Mouse (Mus musculus) lung, postnatal 0 days (tissue): Measurements from ENCODE around the gene Sdhaf4. TPM values are rescaled to one million over a fixed set of nuclear protein-coding genes. Genes with fewer than 3 reads are reported as not detected.
"Not testable (repeated sequence)": the region's sequence is repeated elsewhere in the genome, so short reads cannot be mapped to it uniquely, and the experiment has no call there.

Source experiments
- ATAC-seq: fragments of 200-750 bp; cut with Nextera tagmentation; 2 replicates; pipeline ENCODE4 v1.8.0; 2017; ENCODE audit warnings: moderate library complexity
- DNase-seq: peaks from one replicate; pipeline ENCODE4 v3.0.0-alpha.2; 2016; ENCODE audit warnings: low spot score
- H3K27ac ChIP-seq: fragments of 300-500 bp; sonication (generic); 2 replicates; pipeline ENCODE4 v1.5.1; 2014; ENCODE audit warnings: antibody characterized with exemption, mild to moderate bottlenecking, low read length, mixed read lengths
- H3K27me3 ChIP-seq: fragments of 300-500 bp; sonication (generic); replicated peaks from 2 replicates; pipeline ENCODE4 v1.6.1; 2014; ENCODE audit warnings: low read length, mixed read lengths; ENCODE audit not compliant: insufficient read depth
- H3K36me3 ChIP-seq: fragments of 300-500 bp; sonication (generic); 2 replicates; pipeline ENCODE4 v1.6.1; 2014; ENCODE audit warnings: low read length, mixed read lengths; ENCODE audit not compliant: insufficient read depth
- H3K4me1 ChIP-seq: fragments of 300-500 bp; sonication (generic); 2 replicates; pipeline ENCODE4 v1.6.1; 2014; ENCODE audit warnings: antibody characterized with exemption, low read depth, low read length, mixed read lengths; ENCODE audit not compliant: insufficient read depth
- H3K4me2 ChIP-seq: fragments of 300-500 bp; sonication (generic); replicated peaks from 2 replicates; pipeline ENCODE4 v1.6.1; 2014; ENCODE audit warnings: low read depth, mild to moderate bottlenecking, low read length, moderate library complexity, mixed read lengths
- H3K4me3 ChIP-seq: fragments of 300-500 bp; sonication (generic); 2 replicates; pipeline ENCODE4 v1.5.1; 2014; ENCODE audit warnings: low read depth, low read length
- H3K9ac ChIP-seq: fragments of 300-500 bp; sonication (generic); replicated peaks from 2 replicates; pipeline ENCODE4 v1.6.1; 2014; ENCODE audit warnings: low read depth, mild to moderate bottlenecking
- H3K9me3 ChIP-seq: fragments of 300-500 bp; sonication (generic); 2 replicates; pipeline ENCODE4 v1.6.1; 2016; ENCODE audit warnings: low read length, mixed read lengths
- CTCF ChIP-seq: IDR thresholded peaks from 2 replicates; pipeline ENCODE4 v1.5.1; 2016; ENCODE audit warnings: antibody characterized with exemption, mild to moderate bottlenecking
- EP300 ChIP-seq: IDR thresholded peaks from 2 replicates; pipeline ENCODE4 v1.6.1; 2016; ENCODE audit warnings: antibody characterized with exemption, mild to moderate bottlenecking, control low read depth
- WGBS: fragments of 180-500 bp; shearing (Covaris S2); extraction: QIAGEN DNeasy Blood & Tissue Kit; methylation state at CpG from one replicate; pipeline ENCODE4 v1.1.7; 2014; 5-methylcytosine and 5-hydroxymethylcytosine counted together
- polyA plus RNA-seq: library from polyadenylated mRNA; unstranded; fragments of >200 nt; fragmentation: Nextera tagmentation; extraction: Ambion mirVana; gene quantifications from 2 replicates; pipeline ENCODE4 v1.2.1, GENCODE M21; 2015

Sdhaf4 gene
- polyA plus RNA-seq, 1 experiment from 2014 or later = 80.7 TPM

GRCm38 (mm10) chr1:23983118-23983517 is 22.3 kb downstream of the Sdhaf4 start:
- Histone ChIP-seq H3K4me2 (no peak overlapping the region), H3K4me1 (no peaks in the 10 kb centered on the region), H3K27ac (no peak overlapping the region), H3K36me3 (no peaks in the 10 kb centered on the region), H3K9me3 (no peaks in the 10 kb centered on the region), H3K4me3 (no peak overlapping the region), H3K9ac (no peak overlapping the region), H3K27me3 (no peaks in the 10 kb centered on the region)
- 80% methylated on average over 3 of the region's 3 CpGs for WGBS
- TF ChIP-seq CTCF (no peak), EP300 (no peak)
- DNase-seq (no peak), ATAC-seq (no peak)

GRCm38 (mm10) chr1:23978281-23978680 is 27.2 kb downstream of the Sdhaf4 start:
- no peak overlapping the region for H3K9ac ChIP-seq
- ATAC-seq (no peak), DNase-seq (no peak)
- no peaks in the 10 kb centered on the region for H3K9me3 ChIP-seq
- H3K4me2 ChIP-seq = no peak overlapping the region
- H3K27ac ChIP-seq = no peak overlapping the region
- no peaks in the 10 kb centered on the region for H3K27me3 ChIP-seq
- no peaks in the 10 kb centered on the region for H3K36me3 ChIP-seq
- no peak for TF ChIP-seq EP300
- no peak for TF ChIP-seq CTCF
- H3K4me1 ChIP-seq = no peaks in the 10 kb centered on the region
- no peak overlapping the region for H3K4me3 ChIP-seq
- 84% methylated on average over 6 of the region's 6 CpGs for WGBS

- H3K27ac ChIP-seq, H3K4me3 ChIP-seq, H3K36me3 ChIP-seq, H3K9ac ChIP-seq, ATAC-seq, H3K27me3 ChIP-seq, H3K4me1 ChIP-seq, DNase-seq, H3K4me2 ChIP-seq, H3K9me3 ChIP-seq: not testable (repeated sequence)
- WGBS = 85% methylated on average over 3 of the region's 4 CpGs
Measured at GRCm38 (mm10) chr1:23971159-23971558, 34.3 kb downstream of the Sdhaf4 start.

DNA sequence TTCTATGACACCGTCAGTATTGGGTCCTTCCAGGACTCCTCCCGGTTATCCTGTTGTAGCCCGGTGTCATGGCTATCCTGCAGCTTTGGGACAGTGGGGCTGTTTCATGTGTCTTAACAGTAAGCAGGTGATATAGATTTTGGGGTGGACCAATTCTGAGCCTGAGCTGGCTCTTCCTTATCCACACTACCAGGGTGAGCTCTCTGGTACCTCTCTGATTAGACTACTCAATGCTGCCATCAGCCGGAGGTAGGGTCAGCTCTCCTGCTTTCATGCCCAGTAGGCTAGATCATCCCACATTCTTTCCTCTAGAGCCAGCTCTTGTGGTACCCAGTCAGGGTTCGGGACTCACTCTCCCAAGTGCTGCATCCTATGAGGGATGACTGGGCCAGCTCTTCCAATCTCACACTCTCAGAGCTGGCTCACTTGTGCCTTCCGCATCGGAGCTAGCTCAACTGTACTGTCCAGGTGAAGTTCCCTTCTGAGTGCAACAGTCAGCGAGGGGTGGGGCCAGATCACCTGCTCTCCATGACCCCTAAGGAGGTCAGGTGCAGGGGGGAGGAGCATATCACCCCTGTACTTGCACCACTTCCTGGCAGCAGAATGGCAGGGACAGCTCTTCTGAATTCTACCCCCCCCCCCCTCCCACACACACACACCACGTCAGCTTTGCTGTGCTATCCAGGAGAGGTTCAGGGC is 37.3 kb downstream of the Sdhaf4 start:
- TF ChIP-seq EP300 = no peak
- no peak for TF ChIP-seq CTCF
- Histone ChIP-seq H3K27ac (no peak overlapping the region), H3K9me3 (no peaks in the 10 kb centered on the region), H3K27me3 (no peaks in the 10 kb centered on the region), H3K4me3 (no peak overlapping the region), H3K4me1 (no peaks in the 10 kb centered on the region), H3K9ac (no peak overlapping the region), H3K36me3 (no peaks in the 10 kb centered on the region), H3K4me2 (no peak overlapping the region)
- ATAC-seq (no peak; the same call in 1 of the 2 replicates), DNase-seq (no peak)
- WGBS = 82% methylated on average over 9 of the region's 9 CpGs

- no peak for ATAC-seq
Measured at GRCm38 (mm10) chr1:23966226-23966625, 39.2 kb downstream of the Sdhaf4 start.

DNA sequence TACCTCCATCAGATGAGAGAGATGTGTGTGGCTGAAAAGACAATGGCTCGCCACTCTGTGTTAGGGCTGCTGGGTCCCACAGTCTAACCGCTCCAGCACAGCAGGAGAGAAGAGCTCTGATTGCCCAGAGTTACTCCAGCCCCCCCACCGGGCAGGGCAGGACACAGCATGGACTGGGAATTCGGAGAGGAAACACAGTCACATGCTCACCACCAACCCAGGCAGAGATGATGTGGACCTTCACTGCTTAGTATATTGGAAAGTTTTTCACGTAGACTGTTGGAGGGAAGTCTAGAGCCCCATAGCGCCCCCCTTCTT is 46.1 kb downstream of the Sdhaf4 start:
- TF ChIP-seq CTCF (no peak), EP300 (no peak)
- H3K4me1 ChIP-seq = no peaks in the 10 kb centered on the region
- 23% methylated on average over 6 of the region's 6 CpGs for WGBS
- no peaks in the 10 kb centered on the region for H3K27me3 ChIP-seq
- peak overlapping the region; percentile 44 for H3K4me2 ChIP-seq
- H3K9me3 ChIP-seq = no peaks in the 10 kb centered on the region
- DNase-seq (no peak), ATAC-seq (no peak)
- H3K36me3 ChIP-seq = no peaks in the 10 kb centered on the region
- H3K9ac ChIP-seq = no peak overlapping the region
- H3K4me3 ChIP-seq = 0 out of 2 replicates have a peak overlapping the region, but pooled peaks have one; percentile 12
- no peak overlapping the region for H3K27ac ChIP-seq

More at GRCm38 (mm10) chr1:23966226-23966625, 39.2 kb downstream of the Sdhaf4 start:
- Histone ChIP-seq H3K4me2 (no peak overlapping the region), H3K4me1 (no peaks in the 10 kb centered on the region), H3K27me3 (no peaks in the 10 kb centered on the region), H3K9me3 (no peaks in the 10 kb centered on the region), H3K9ac (no peak overlapping the region), H3K4me3 (no peak overlapping the region), H3K27ac (no peak overlapping the region), H3K36me3 (no peaks in the 10 kb centered on the region)
- no peak for DNase-seq
- TF ChIP-seq CTCF = no peak
- no peak for TF ChIP-seq EP300
- whole genome bisulfite sequencing = 38% methylated on average over 1 of the region's 1 CpGs
